Mouse (Mus musculus) MEL (cell line): ENCODE measurements around the gene Arhgef15. TPM values are rescaled to one million over a fixed set of nuclear protein-coding genes. Genes with fewer than 3 reads are reported as not detected.

Experiments
- DNase-seq: peaks from one replicate; pipeline ENCODE4 v3.0.0; 2011; ENCODE audit warnings: low read depth, low spot score
- H3K27ac ChIP-seq: 2 replicates; pipeline ENCODE4 v1.5.1; 2012; ENCODE audit warnings: low read depth, mild to moderate bottlenecking, control low read depth, low read length, moderate library complexity; ENCODE audit not compliant: control insufficient read depth
- H3K27me3 ChIP-seq, 2 experiments: fragments of 150-350 bp in 1 of 2; sonication (generic) in 1 of 2; 2 replicates each; pipeline ENCODE4 v1.6.1; 2012; ENCODE audit warnings: low read length in 2 of 2, mild to moderate bottlenecking in 2 of 2, improper control_type of control experiment in 1 of 2, moderate library complexity in 1 of 2; ENCODE audit not compliant: insufficient read depth in 2 of 2, control insufficient read depth in 1 of 2
- H3K36me3 ChIP-seq, 2 experiments: 2 replicates each; pipeline ENCODE4 v1.6.1; 2012 to 2014; ENCODE audit warnings: low read length in 2 of 2, improper control_type of control experiment in 1 of 2, inconsistent platforms in 1 of 2, mild to moderate bottlenecking in 1 of 2; ENCODE audit not compliant: insufficient read depth in 2 of 2, control insufficient read depth in 1 of 2
- H3K4me1 ChIP-seq, 2 experiments: fragments of 150-350 bp in 1 of 2; sonication (generic) in 1 of 2; 2 replicates each; pipeline ENCODE4 v1.6.1; 2012; ENCODE audit warnings: low read length in 2 of 2, improper control_type of control experiment in 1 of 2, mild to moderate bottlenecking in 1 of 2; ENCODE audit not compliant: insufficient read depth in 2 of 2, control insufficient read depth in 1 of 2
- H3K4me3 ChIP-seq, 2 experiments: fragments of 150-350 bp in 1 of 2; sonication (generic) in 1 of 2; 2 replicates each; pipeline ENCODE4 v1.5.1; 2012; ENCODE audit warnings: low read depth in 2 of 2, low read length in 2 of 2, mild to moderate bottlenecking in 2 of 2, moderate library complexity in 2 of 2, control low read depth in 1 of 2, improper control_type of control experiment in 1 of 2; ENCODE audit not compliant: control insufficient read depth in 1 of 2, insufficient read depth in 1 of 2
- H3K79me2 ChIP-seq: 2 replicates; pipeline ENCODE4 v1.6.1; 2012; ENCODE audit warnings: mild to moderate bottlenecking, low read length, moderate library complexity; ENCODE audit not compliant: control insufficient read depth, poor library complexity, insufficient read depth
- H3K9ac ChIP-seq: 2 replicates; pipeline ENCODE4 v1.6.1; 2012; ENCODE audit warnings: low read depth, mild to moderate bottlenecking, control low read depth, low read length, moderate library complexity; ENCODE audit not compliant: control insufficient read depth, poor library complexity, severe bottlenecking
- H3K9me3 ChIP-seq: fragments of 150-350 bp; sonication (generic); replicated peaks from 2 replicates; pipeline ENCODE4 v1.6.1; 2012; ENCODE audit warnings: mild to moderate bottlenecking, low read length, improper control_type of control experiment, moderate library complexity; ENCODE audit not compliant: insufficient read depth
- BHLHE40 ChIP-seq: IDR thresholded peaks from 2 replicates; pipeline ENCODE4 v1.6.1; 2012; ENCODE audit warnings: low read depth, mild to moderate bottlenecking, inconsistent platforms, low read length, improper control_type of control experiment, borderline replicate concordance
- CHD1 ChIP-seq: IDR thresholded peaks from 2 replicates; pipeline ENCODE4 v1.6.1; 2012; ENCODE audit warnings: low read depth, mild to moderate bottlenecking, inconsistent platforms, low read length, improper control_type of control experiment
- CHD2 ChIP-seq: IDR thresholded peaks from 2 replicates; pipeline ENCODE4 v1.6.1; 2011; ENCODE audit warnings: low read length, improper control_type of control experiment
- CTCF ChIP-seq, 3 experiments: IDR thresholded peaks in 2 of 3; conservative IDR thresholded peaks in 1 of 3; 2 replicates each; pipeline ENCODE4 v1.5.1; 2011 to 2012; ENCODE audit warnings: low read length in 3 of 3, low read depth in 2 of 3, mild to moderate bottlenecking in 2 of 3, improper control_type of control experiment in 1 of 3, inconsistent platforms in 1 of 3, mixed read lengths in 1 of 3, moderate library complexity in 1 of 3; ENCODE audit not compliant: control insufficient read depth in 1 of 3, insufficient read depth in 1 of 3, poor library complexity in 1 of 3, severe bottlenecking in 1 of 3
- E2F4 ChIP-seq: IDR thresholded peaks from 2 replicates; pipeline ENCODE4 v1.6.1; 2011; ENCODE audit warnings: low read depth, low read length, improper control_type of control experiment, borderline replicate concordance
- GABPA ChIP-seq: IDR thresholded peaks from 2 replicates; pipeline ENCODE4 v1.6.1; 2012; ENCODE audit warnings: low read depth, mild to moderate bottlenecking, inconsistent platforms, low read length, improper control_type of control experiment, moderate library complexity
- KAT2A ChIP-seq: conservative IDR thresholded peaks from 2 replicates; pipeline ENCODE4 v1.6.1; 2012; ENCODE audit warnings: low read depth, low read length, improper control_type of control experiment, inconsistent platforms
- MAFK ChIP-seq: IDR thresholded peaks from 2 replicates; pipeline ENCODE4 v1.6.1; 2011; ENCODE audit warnings: low read depth, mild to moderate bottlenecking, low read length, improper control_type of control experiment, borderline replicate concordance
- MAZ ChIP-seq: IDR thresholded peaks from 2 replicates; pipeline ENCODE4 v1.6.1; 2012; ENCODE audit warnings: low read depth, mild to moderate bottlenecking, inconsistent platforms, low read length, improper control_type of control experiment
- MYC ChIP-seq: IDR thresholded peaks from 2 replicates; pipeline ENCODE4 v1.6.1; 2011; ENCODE audit warnings: low read depth, mild to moderate bottlenecking, low read length, improper control_type of control experiment, moderate library complexity
- NRF1 ChIP-seq: IDR thresholded peaks from 2 replicates; pipeline ENCODE4 v1.6.1; 2014; ENCODE audit warnings: low read depth, mild to moderate bottlenecking, inconsistent platforms, low read length, improper control_type of control experiment, moderate library complexity; ENCODE audit not compliant: poor library complexity, insufficient read depth, severe bottlenecking
- POLR2A ChIP-seq, 2 experiments: IDR thresholded peaks; 2 replicates each; pipeline ENCODE4 v1.6.1; 2011 to 2012; ENCODE audit warnings: low read length in 2 of 2, mild to moderate bottlenecking in 2 of 2, control low read depth in 1 of 2, improper control_type of control experiment in 1 of 2, low read depth in 1 of 2, moderate library complexity in 1 of 2; ENCODE audit not compliant: control insufficient read depth in 1 of 2, insufficient read depth in 1 of 2, poor library complexity in 1 of 2
- RAD21 ChIP-seq: IDR thresholded peaks from 2 replicates; pipeline ENCODE4 v1.6.1; 2011; ENCODE audit warnings: mild to moderate bottlenecking, low read depth, low read length, improper control_type of control experiment
- SMC3 ChIP-seq: IDR thresholded peaks from 2 replicates; pipeline ENCODE4 v1.6.1; 2011; ENCODE audit warnings: low read depth, low read length, improper control_type of control experiment
- TAL1 ChIP-seq: IDR thresholded peaks from 2 replicates; pipeline ENCODE4 v1.6.1; 2012; ENCODE audit warnings: mild to moderate bottlenecking, inconsistent platforms, low read length, moderate library complexity, mixed read lengths
- TBP ChIP-seq: IDR thresholded peaks from 2 replicates; pipeline ENCODE4 v1.8.0; 2011; ENCODE audit warnings: low read depth, low read length, improper control_type of control experiment
- UBTF ChIP-seq: IDR thresholded peaks from 2 replicates; pipeline ENCODE4 v1.6.1; 2012; ENCODE audit warnings: low read depth, mild to moderate bottlenecking, inconsistent platforms, low read length, improper control_type of control experiment, moderate library complexity, borderline replicate concordance; ENCODE audit not compliant: insufficient read depth
- USF1 ChIP-seq: IDR thresholded peaks from 2 replicates; pipeline ENCODE4 v1.6.1; 2014; ENCODE audit warnings: low read depth, mild to moderate bottlenecking, inconsistent platforms, low read length, improper control_type of control experiment, moderate library complexity
- ZC3H11A ChIP-seq: IDR thresholded peaks from 2 replicates; pipeline ENCODE4 v1.6.1; 2012; ENCODE audit warnings: low read depth, mild to moderate bottlenecking, inconsistent platforms, low read length, improper control_type of control experiment
- polyA plus RNA-seq, 2 experiments: library from polyadenylated mRNA; stranded (reverse) in 1 of 2; unstranded in 1 of 2; fragments of >175 nt in 1 of 2; fragments of >200 nt in 1 of 2; gene quantifications; 2 replicates each; pipeline versions ENCODE4 v1.2.1 to v1.2.4; 2012; ENCODE audit warnings: low replicate concordance in 2 of 2, low read depth in 1 of 2; ENCODE audit not compliant: insufficient read length in 2 of 2, insufficient read depth in 1 of 2, missing spikeins in 1 of 2
- total RNA-seq: library from RNA; depleted of rRNA; stranded (reverse); fragments of 300-350 nt; gene quantifications from 2 replicates; pipeline ENCODE4 v1.2.3, GENCODE M21; 2012

Arhgef15 gene
- total and polyA plus RNA-seq, 3 experiments: 0.23 to 0.74 TPM; not detected in 1

DNA sequence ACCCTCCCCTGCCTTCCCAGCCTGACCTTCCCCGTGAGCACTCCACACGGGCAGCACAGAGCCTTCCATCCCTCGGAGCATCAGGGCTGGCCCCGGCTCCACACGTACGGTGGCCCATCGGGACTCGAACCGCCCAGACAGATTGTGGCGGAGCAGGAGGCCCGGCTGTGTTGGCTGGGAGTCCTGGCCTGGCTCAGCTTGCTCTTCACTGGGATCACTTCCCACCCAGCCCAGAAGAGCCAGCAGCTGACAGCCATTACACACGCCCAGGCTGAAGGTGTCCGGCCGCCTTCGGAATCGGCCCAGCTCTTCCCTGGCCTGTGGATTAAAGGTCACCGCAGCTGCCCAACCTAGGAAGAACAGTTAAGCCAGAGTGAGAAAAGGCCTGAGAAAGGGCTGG is 31.1 kb upstream of the Arhgef15 start:
- Histone ChIP-seq H3K27me3 (no peaks in the 10 kb centered on the region), H3K27ac (no peak overlapping the region), H3K4me1 (no peaks in the 10 kb centered on the region), H3K4me3 (no peak overlapping the region), H3K36me3 (peaks cover 0 to 27% of the 10 kb centered on the region in 2 experiments; a peak in 2 of 4 replicates), H3K9ac (no peak overlapping the region), H3K9me3 (no peaks in the 10 kb centered on the region), H3K79me2 (no peaks in the 10 kb centered on the region)
- no peak for DNase-seq
- no peak for TF ChIP-seq MYC
- no peak for TF ChIP-seq MAFK
- no peak for TF ChIP-seq UBTF
- TF ChIP-seq ZC3H11A: no peak
- TF ChIP-seq NRF1: no peak
- no peak for TF ChIP-seq POLR2A (IDR thresholded peaks at IDR 0.05; ENCODE audit: control insufficient read depth in 1 of 2, insufficient read depth in 1 of 2, low read depth in 1 of 2, low read length in 2 of 2, poor library complexity in 1 of 2)
- no peak for TF ChIP-seq GABPA
- TF ChIP-seq KAT2A: no peak
- no peak for TF ChIP-seq CTCF (IDR thresholded peaks at IDR 0.05 in 2 of 3, conservative IDR thresholded peaks at IDR 0.05 in 1 of 3; ENCODE audit: control insufficient read depth in 1 of 3, insufficient read depth in 1 of 3, low read depth in 2 of 3, low read length in 3 of 3, poor library complexity in 1 of 3, severe bottlenecking in 1 of 3)
- TF ChIP-seq E2F4: no peak
- no peak for TF ChIP-seq CHD2
- no peak for TF ChIP-seq USF1
- TF ChIP-seq CHD1: no peak
- no peak for TF ChIP-seq TAL1
- no peak for TF ChIP-seq BHLHE40
- TF ChIP-seq TBP: no peak
- no peak for TF ChIP-seq RAD21
- TF ChIP-seq MAZ: no peak

DNA sequence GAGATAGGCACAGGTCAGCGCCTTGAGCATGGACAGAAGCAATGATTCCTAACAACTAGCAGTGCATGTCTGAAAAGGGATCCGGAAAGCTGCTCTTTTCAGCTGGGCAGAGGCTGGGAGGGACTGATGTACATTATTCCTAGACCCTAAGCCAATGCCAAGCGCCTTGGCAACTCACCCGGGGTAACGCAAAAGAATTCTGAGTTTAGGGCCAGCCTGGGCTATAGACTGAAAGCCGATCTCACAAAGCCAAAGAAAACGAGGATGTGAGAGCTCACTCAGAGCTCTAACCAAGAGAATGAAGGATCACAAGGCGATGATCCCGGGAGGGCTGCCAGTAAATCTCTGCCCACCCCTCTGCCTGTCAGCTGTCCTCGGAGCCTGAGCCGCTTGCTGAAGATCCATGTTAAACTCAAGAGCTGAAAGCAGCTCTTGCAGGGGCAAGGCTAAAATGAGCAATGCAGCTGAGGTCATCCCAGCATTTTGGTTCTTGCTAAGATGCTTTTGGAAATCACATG is 30.1 kb upstream of the Arhgef15 start:
- no peaks in the 10 kb centered on the region for H3K79me2 ChIP-seq
- no peaks in the 10 kb centered on the region for H3K27me3 ChIP-seq
- DNase-seq: no peak
- H3K9me3 ChIP-seq: no peaks in the 10 kb centered on the region
- H3K4me3 ChIP-seq: no peak overlapping the region
- TF ChIP-seq BHLHE40 (no peak), ZC3H11A (no peak), POLR2A (IDR thresholded peaks at IDR 0.05; ENCODE audit: control insufficient read depth in 1 of 2, insufficient read depth in 1 of 2, low read depth in 1 of 2, low read length in 2 of 2, poor library complexity in 1 of 2) (no peak), SMC3 (no peak)
- TF ChIP-seq, all 39 proteins: peak for 0
- H3K27ac ChIP-seq: no peak overlapping the region
- H3K4me1 ChIP-seq: no peaks in the 10 kb centered on the region
- H3K36me3 ChIP-seq: peaks cover 0 to 21% of the 10 kb centered on the region in 2 experiments; a peak in 2 of 4 replicates
- H3K9ac ChIP-seq: no peak overlapping the region
